Mouse (Mus musculus): ENCODE data around the gene Gckr. TPM values are rescaled to one million over a fixed set of nuclear protein-coding genes. Genes with fewer than 3 reads are reported as not detected.
"Not testable (repeated sequence)": the region's sequence is repeated elsewhere in the genome, so short reads cannot be mapped to it uniquely, and the experiment has no call there.

Gene Gckr
- total RNA-seq, 2 experiments from 2014 or later, result 0.09 to 0.25 TPM

- DNase-seq (ENCODE audit: low spot score in 2 of 2), result peak in 1 of 2 experiments; percentile 25
Measured at GRCm38 (mm10) chr5:31294964-31295605, 2.2 kb upstream of the Gckr start.

- peak; percentile 61 to 78 for DNase-seq (ENCODE audit: low spot score in 2 of 2)
Measured at GRCm38 (mm10) chr5:31295606-31296141, 1.6 kb upstream of the Gckr start, which contains the start of gene Fndc4. Gene Fndc4, minus strand, starts transcription at chr5:31296080.

- DNase-seq (ENCODE audit: low spot score in 2 of 2), result no peak
Measured at GRCm38 (mm10) chr5:31297981-31298380, 738 bp downstream of the Gckr start.

DNA sequence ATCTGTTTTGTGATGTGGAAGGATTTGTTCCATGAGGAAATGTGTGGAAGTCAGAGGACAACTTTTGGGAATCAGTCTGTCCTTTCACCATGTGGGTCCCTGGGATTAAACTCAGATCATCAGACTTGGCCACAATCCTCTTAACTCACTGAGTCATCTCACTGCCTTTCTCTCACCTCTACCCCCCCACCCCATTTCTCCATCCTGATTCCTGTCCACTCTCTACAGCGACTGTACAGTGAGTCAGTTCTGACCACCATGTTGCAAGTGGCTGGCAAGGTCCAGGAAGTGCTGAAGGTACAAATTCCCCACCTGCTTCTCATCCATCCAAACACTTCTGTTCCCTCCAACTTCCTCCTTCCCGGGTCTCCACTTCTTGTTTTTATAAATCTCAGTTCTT is 1.2 kb downstream of the Gckr start:
- no peak for DNase-seq (ENCODE audit: low spot score in 2 of 2)

DNA sequence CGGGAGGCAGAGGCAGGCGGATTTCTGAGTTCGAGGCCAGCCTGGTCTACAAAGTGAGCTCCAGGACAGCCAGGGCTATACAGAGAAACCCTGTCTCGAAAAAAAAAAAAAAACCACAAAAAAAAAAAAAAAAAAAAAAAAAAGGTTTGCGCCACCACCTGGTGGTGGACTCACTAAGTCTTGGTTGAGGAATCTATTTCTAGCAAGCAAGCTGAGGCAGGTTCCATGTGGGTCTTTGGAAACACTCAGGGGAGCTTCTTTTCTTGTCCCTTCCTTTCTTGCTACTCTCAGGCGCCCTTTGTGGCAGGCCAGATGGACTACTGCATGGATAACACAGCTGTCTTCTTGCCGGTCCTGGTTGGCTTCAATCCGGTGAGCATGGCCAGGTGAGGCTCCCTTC is 4.6 kb downstream of the Gckr start:
- no peak for DNase-seq (ENCODE audit: low spot score in 2 of 2)

GRCm38 (mm10) chr5:31303093-31303492 is 5.8 kb downstream of the Gckr start:
- no peak for DNase-seq (ENCODE audit: low spot score in 2 of 2)

DNA sequence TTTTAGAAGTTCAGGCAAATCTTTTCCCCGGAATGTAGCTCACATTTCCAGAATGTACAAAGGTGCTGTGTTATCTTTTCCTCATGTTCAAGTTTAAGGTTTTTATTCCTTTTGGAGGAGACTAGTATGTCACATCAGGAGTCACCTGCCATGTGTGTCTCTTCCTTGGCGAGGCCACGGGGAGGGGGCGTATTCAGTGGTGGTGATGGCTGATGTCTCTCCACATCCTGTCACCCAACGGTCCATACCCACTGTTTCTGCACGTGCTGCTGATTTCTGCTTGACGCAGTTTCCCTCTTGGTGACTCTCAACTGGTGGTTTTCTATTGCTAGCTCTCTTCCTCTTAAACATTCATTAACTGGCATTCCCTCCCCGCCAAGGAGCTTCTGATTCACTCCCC is 15.6 kb downstream of the Gckr start:
- no peak for DNase-seq (ENCODE audit: low spot score in 2 of 2)

GRCm38 (mm10) chr5:31322776-31323175 is 25.5 kb downstream of the Gckr start:
- no peak for DNase-seq (ENCODE audit: low spot score in 2 of 2)

DNA sequence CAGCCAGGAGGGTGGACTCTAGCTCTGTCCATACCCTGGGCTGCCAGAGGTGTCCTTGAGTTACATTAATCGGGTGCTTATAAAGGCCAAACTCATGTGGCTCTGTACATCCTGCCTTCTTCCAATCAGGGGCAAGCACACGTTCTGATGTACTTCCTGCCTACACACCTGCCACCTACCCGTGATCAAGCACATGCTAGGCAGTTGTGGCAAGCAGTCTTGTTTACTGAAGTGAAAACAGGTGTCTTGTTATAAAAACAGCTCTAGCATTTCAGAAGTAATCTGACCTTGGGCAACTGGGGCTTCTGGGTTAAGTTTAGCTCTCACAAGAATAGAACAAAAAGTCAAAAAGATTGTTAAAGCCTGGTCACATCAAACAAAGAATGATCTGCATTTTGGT is 26.8 kb downstream of the Gckr start:
- no peak for DNase-seq (ENCODE audit: low spot score in 2 of 2)

- DNase-seq (ENCODE audit: low spot score in 2 of 2), result no peak
Measured at GRCm38 (mm10) chr5:31326850-31327249, 29.6 kb downstream of the Gckr start.

DNA sequence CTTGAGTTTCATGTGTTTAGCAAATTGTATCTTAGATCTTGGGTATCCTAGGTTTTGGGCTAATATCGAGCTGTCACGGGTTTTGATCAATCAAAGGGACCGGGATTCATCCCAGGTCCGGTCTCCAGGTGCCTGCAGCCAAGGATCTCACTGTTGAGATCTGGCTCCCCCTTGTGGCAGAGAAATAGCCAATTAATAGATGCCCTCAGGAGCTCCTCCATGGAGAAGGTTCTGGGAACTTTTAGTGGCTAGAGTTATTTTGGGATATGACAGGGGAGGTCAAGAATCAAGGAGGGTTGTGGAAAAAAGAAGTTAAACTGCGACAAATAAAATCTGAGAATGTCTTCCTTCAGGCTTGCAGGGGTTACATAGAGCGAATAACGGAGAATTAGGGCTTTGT is 31.0 kb downstream of the Gckr start:
- peak; percentile 57 to 73 for DNase-seq (ENCODE audit: low spot score in 2 of 2)

DNA sequence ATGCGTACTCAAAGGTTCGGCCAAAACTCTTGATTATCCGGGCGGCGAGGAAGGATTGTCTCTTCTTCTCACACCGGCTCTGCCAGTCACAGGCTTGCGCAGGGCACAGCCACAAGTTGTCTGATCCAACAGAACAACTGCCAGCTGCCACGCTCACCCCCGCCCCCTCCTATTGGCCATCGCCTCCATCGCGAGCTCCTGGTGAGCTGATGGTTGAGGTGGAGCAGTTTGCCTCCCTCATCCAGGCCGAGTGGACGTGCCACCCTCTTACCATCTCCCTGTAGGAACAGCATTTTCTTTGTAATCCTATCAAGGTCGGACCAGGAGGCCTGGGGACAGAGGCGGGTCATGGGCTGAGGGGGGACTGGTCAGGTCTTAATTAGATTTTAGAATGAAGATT is 60.3 kb downstream of the Gckr start:
- not testable (repeated sequence) for DNase-seq (ENCODE audit: low spot score in 2 of 2)

DNA sequence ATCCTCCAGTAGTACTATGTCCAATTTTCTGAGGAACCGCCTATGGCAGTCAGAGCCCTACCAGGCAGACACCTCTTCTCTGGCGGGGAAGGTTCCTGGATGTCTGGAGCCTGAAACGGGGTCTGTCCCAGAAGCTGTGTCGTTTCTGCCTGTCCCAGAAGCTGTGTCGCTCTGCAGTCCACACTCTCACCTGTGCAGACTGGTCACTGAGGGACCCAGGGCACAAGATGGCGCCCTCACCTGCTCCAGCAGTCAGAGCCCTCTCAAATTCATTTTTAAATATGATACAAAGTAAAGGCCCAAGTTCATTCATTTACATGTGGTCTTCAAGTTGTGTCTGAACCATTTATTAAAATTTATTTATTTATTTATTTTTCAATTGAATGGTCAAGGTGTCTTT is 63.7 kb downstream of the Gckr start:
- DNase-seq (ENCODE audit: low spot score in 2 of 2), result no peak

Other genes with a start within 250 kb of the Gckr start
- 10 to 100 TPM; 80.1 to 86.1 TPM for gene Atraid, start 249.1 kb upstream of the Gckr start, total RNA-seq (2021)
- gene Slc5a6, start 248.5 kb upstream of the Gckr start, total RNA-seq (2021), result 10 to 100 TPM; 14.2 to 16.6 TPM
- 10 to 100 TPM; 21.2 to 23.2 TPM for gene Cad, start 242.7 kb upstream of the Gckr start, total RNA-seq (2021)
- gene Dnajc5g, start 191.2 kb upstream of the Gckr start, total RNA-seq (2021), result not detected
- 10 to 100 TPM; 41.0 to 47.6 TPM for gene Slc30a3, start 189.2 kb upstream of the Gckr start, total RNA-seq (2021)
- not detected for gene Trim54, start 180.7 kb upstream of the Gckr start, total RNA-seq (2021)
- gene Ucn, start 158.6 kb upstream of the Gckr start, total RNA-seq (2021), result not detected
- 10 to 100 TPM; 36.3 to 41.4 TPM for gene Mpv17, start 143.2 kb upstream of the Gckr start, total RNA-seq (2021)
- gene Gm29609, start 117.5 kb upstream of the Gckr start, total RNA-seq (2021), result 1 to 10 TPM; 2.2 to 2.6 TPM
- gene Gtf3c2, start 117.3 kb upstream of the Gckr start, total RNA-seq (2021), result 10 to 100 TPM; 57.4 to 66.3 TPM
- gene Snx17, start 104.2 kb upstream of the Gckr start, total RNA-seq (2021), result 10 to 100 TPM; 77.1 to 83.3 TPM
- 10 to 100 TPM; 53.0 to 62.7 TPM for gene Eif2b4, start 104.0 kb upstream of the Gckr start, total RNA-seq (2021)
- 10 to 100 TPM; 28.9 to 33.1 TPM for gene Zfp513, start 95.1 kb upstream of the Gckr start, total RNA-seq (2021)
- gene Ppm1g, start 76.8 kb upstream of the Gckr start, total RNA-seq (2021), result 100 to 1,000 TPM; 102 to 107 TPM
- gene Nrbp1, start 56.6 kb upstream of the Gckr start, total RNA-seq (2021), result 10 to 100 TPM; 76.3 to 76.6 TPM
- gene Gm9970, start 56.2 kb upstream of the Gckr start, total RNA-seq (2021), result not detected
- 1 to 10 TPM; 2.3 to 2.9 TPM for gene Krtcap3, start 45.8 kb upstream of the Gckr start, total RNA-seq (2021)
- gene Ift172, start 6.3 kb upstream of the Gckr start, total RNA-seq (2021), result 10 to 100 TPM; 68.7 to 70.3 TPM
- gene Fndc4, start 1.4 kb upstream of the Gckr start, total RNA-seq (2021), result 100 to 1,000 TPM; 164 to 185 TPM
- gene Zfp512, start 155.0 kb downstream of the Gckr start, total RNA-seq (2021), result 10 to 100 TPM; 51.5 to 55.8 TPM
- gene 4930548H24Rik, start 188.3 kb downstream of the Gckr start, total RNA-seq (2021), result under 1 TPM; 0.16 to 0.37 TPM
- 10 to 100 TPM; 34.9 to 37.5 TPM for gene Gpn1, start 197.3 kb downstream of the Gckr start, total RNA-seq (2021)
- gene Slc4a1ap, start 229.6 kb downstream of the Gckr start, total RNA-seq (2021), result 10 to 100 TPM; 52.5 to 52.9 TPM
- 10 to 100 TPM; 16.5 to 16.6 TPM for gene Supt7l, start 230.4 kb downstream of the Gckr start, total RNA-seq (2021)